Mouse (Mus musculus) midbrain, embryonic 14.5 days (tissue): ENCODE measurements around the gene Paqr6. TPM values are rescaled to one million over a fixed set of nuclear protein-coding genes. Genes with fewer than 3 reads are reported as not detected.
"Not testable (repeated sequence)": the region's sequence is repeated elsewhere in the genome, so short reads cannot be mapped to it uniquely, and the experiment has no call there.

ENCODE experiments used
- ATAC-seq: fragments of 200-750 bp; cut with Nextera tagmentation; 2 replicates; pipeline ENCODE4 v1.8.0; 2017; ENCODE audit warnings: moderate number of reproducible peaks, moderate library complexity; ENCODE audit not compliant: low FRiP score, low TSS enrichment
- DNase-seq: peaks from one replicate; pipeline ENCODE4 v3.0.0-alpha.2; 2015
- H3K27ac ChIP-seq: fragments of 300-500 bp; sonication (generic); replicated peaks from 2 replicates; pipeline ENCODE4 v1.5.1; 2014; ENCODE audit warnings: mild to moderate bottlenecking, low read depth, low read length, moderate library complexity
- H3K27me3 ChIP-seq: fragments of 300-500 bp; sonication (generic); 2 replicates; pipeline ENCODE4 v1.6.1; 2014; ENCODE audit warnings: low read length, control low read depth, mixed read lengths; ENCODE audit not compliant: control insufficient read depth, insufficient read depth
- H3K36me3 ChIP-seq: fragments of 300-500 bp; sonication (generic); 2 replicates; pipeline ENCODE4 v1.6.1; 2014; ENCODE audit warnings: low read length, control low read depth; ENCODE audit not compliant: control insufficient read depth, insufficient read depth
- H3K4me1 ChIP-seq: fragments of 300-500 bp; sonication (generic); 2 replicates; pipeline ENCODE4 v1.6.1; 2014; ENCODE audit warnings: mild to moderate bottlenecking, antibody characterized with exemption, low read length, control low read depth; ENCODE audit not compliant: control insufficient read depth, insufficient read depth
- H3K4me2 ChIP-seq: fragments of 300-500 bp; sonication (generic); 2 replicates; pipeline ENCODE4 v1.6.1; 2014; ENCODE audit warnings: mild to moderate bottlenecking, low read length, moderate library complexity
- H3K4me3 ChIP-seq: fragments of 300-500 bp; sonication (generic); replicated peaks from 2 replicates; pipeline ENCODE4 v1.5.1; 2014; ENCODE audit warnings: low read depth, low read length
- H3K9ac ChIP-seq: fragments of 300-500 bp; sonication (generic); replicated peaks from 2 replicates; pipeline ENCODE4 v1.6.1; 2014; ENCODE audit warnings: mild to moderate bottlenecking, low read length, moderate library complexity
- H3K9me3 ChIP-seq: fragments of 300-500 bp; sonication (generic); 2 replicates; pipeline ENCODE4 v1.6.1; 2016; ENCODE audit warnings: low read length, control low read depth, mixed read lengths; ENCODE audit not compliant: control insufficient read depth
- WGBS: fragments of 180-500 bp; shearing (Covaris S2); extraction: QIAGEN DNeasy Blood & Tissue Kit; methylation state at CpG from one replicate; pipeline ENCODE4 v1.1.7; 2014; 5-methylcytosine and 5-hydroxymethylcytosine counted together
- polyA plus RNA-seq: library from polyadenylated mRNA; unstranded; fragments of >200 nt; fragmentation: Nextera tagmentation; extraction: Ambion mirVana; gene quantifications from 2 replicates; pipeline ENCODE4 v1.2.1, GENCODE M21; 2014

Paqr6 gene
- polyA plus RNA-seq, 1 experiment from 2014 or later, result 1.6 TPM

- H3K27ac ChIP-seq, result no peak overlapping the region
- H3K27me3 ChIP-seq, result peaks cover 7% of the 10 kb centered on the region
- 89% methylated on average over 2 of the region's 2 CpGs for WGBS
- H3K9ac ChIP-seq, result no peak overlapping the region
- no peak overlapping the region for H3K4me2 ChIP-seq
- peaks cover 63% of the 10 kb centered on the region for H3K36me3 ChIP-seq
- H3K4me3 ChIP-seq, result no peak overlapping the region
- DNase-seq, result no peak
- ATAC-seq, result no peak
- H3K4me1 ChIP-seq, result no peaks in the 10 kb centered on the region
- H3K9me3 ChIP-seq, result no peaks in the 10 kb centered on the region
Observed at GRCm38 (mm10) chr3:88361612-88362313, 2.6 kb upstream of the Paqr6 start.

- WGBS, result 61% methylated on average over 4 of the region's 4 CpGs
- no peak overlapping the region for H3K4me2 ChIP-seq
- peak; percentile 5 for DNase-seq
- H3K9ac ChIP-seq, result no peak overlapping the region
- no peak for ATAC-seq
- peaks cover 44% of the 10 kb centered on the region for H3K36me3 ChIP-seq
- H3K27me3 ChIP-seq, result peaks cover 7% of the 10 kb centered on the region
- H3K27ac ChIP-seq, result no peak overlapping the region
- H3K4me3 ChIP-seq, result no peak overlapping the region
- H3K4me1 ChIP-seq, result no peaks in the 10 kb centered on the region
- H3K9me3 ChIP-seq, result no peaks in the 10 kb centered on the region
Observed at GRCm38 (mm10) chr3:88363700-88364099, 684 bp upstream of the Paqr6 start.

GRCm38 (mm10) chr3:88365705-88366361, 1.4 kb downstream of the Paqr6 start:
- DNase-seq, result no peak
- WGBS, result 41% methylated on average over 34 of the region's 34 CpGs
- 0 out of 2 replicates have a peak, but pooled peaks cover 4% of the 10 kb centered on the region for H3K9me3 ChIP-seq
- H3K36me3 ChIP-seq, result peaks cover 22% of the 10 kb centered on the region
- H3K27ac ChIP-seq, result no peak overlapping the region
- no peak for ATAC-seq
- H3K4me3 ChIP-seq, result no peak overlapping the region
- no peaks in the 10 kb centered on the region for H3K4me1 ChIP-seq
- H3K4me2 ChIP-seq, result no peak overlapping the region
- peaks cover 7% of the 10 kb centered on the region for H3K27me3 ChIP-seq
- H3K9ac ChIP-seq, result no peak overlapping the region

GRCm38 (mm10) chr3:88366830-88367428, 2.5 kb downstream of the Paqr6 start:
- not testable (repeated sequence) for H3K4me1 ChIP-seq, H3K9me3 ChIP-seq, H3K27me3 ChIP-seq, H3K27ac ChIP-seq, H3K9ac ChIP-seq
- ATAC-seq (peak; percentile 68), DNase-seq (peak; percentile 44)
- Histone ChIP-seq H3K36me3 (peaks cover 11% of the 10 kb centered on the region), H3K4me3 (0 out of 2 replicates have a peak overlapping the region, but pooled peaks have one; percentile 10), H3K4me2 (peak overlapping the region; percentile 37)
- WGBS, result under 1% methylated on average over 17 of the region's 22 CpGs

- H3K4me1 ChIP-seq, H3K36me3 ChIP-seq, H3K4me2 ChIP-seq, H3K27me3 ChIP-seq, ATAC-seq, DNase-seq, H3K9ac ChIP-seq, H3K9me3 ChIP-seq, H3K27ac ChIP-seq, H3K4me3 ChIP-seq: not testable (repeated sequence)
- WGBS, result 43% methylated on average over 3 of the region's 7 CpGs
Observed at GRCm38 (mm10) chr3:88367517-88367916, 3.1 kb downstream of the Paqr6 start.

GRCm38 (mm10) chr3:88368511-88368910, 4.1 kb downstream of the Paqr6 start:
- not testable (repeated sequence) for H3K27me3 ChIP-seq, H3K27ac ChIP-seq, H3K4me1 ChIP-seq, H3K4me3 ChIP-seq, H3K9ac ChIP-seq, H3K36me3 ChIP-seq, H3K9me3 ChIP-seq, DNase-seq, ATAC-seq, H3K4me2 ChIP-seq
- WGBS, result 91% methylated on average over 7 of the region's 7 CpGs

GRCm38 (mm10) chr3:88372643-88373042, 8.3 kb downstream of the Paqr6 start, which contains the start of gene Bglap3:
Gene Bglap3, minus strand, starts transcription at chr3:88372743.
- H3K27me3 ChIP-seq, ATAC-seq, DNase-seq, H3K4me3 ChIP-seq, H3K4me1 ChIP-seq, H3K4me2 ChIP-seq, H3K36me3 ChIP-seq, H3K27ac ChIP-seq, H3K9me3 ChIP-seq, H3K9ac ChIP-seq: not testable (repeated sequence)
- WGBS, result 93% methylated on average over 9 of the region's 9 CpGs

- not testable (repeated sequence) for H3K4me1 ChIP-seq, H3K9me3 ChIP-seq, H3K9ac ChIP-seq, H3K36me3 ChIP-seq, H3K27me3 ChIP-seq, H3K4me3 ChIP-seq
- peak overlapping the region; percentile 19; the same call in 1 of the 2 replicates for H3K4me2 ChIP-seq
- 0 out of 2 replicates have a peak overlapping the region, but pooled peaks have one; percentile 38 for H3K27ac ChIP-seq
- ATAC-seq (peak; percentile 72), DNase-seq (peak; percentile 66)
- WGBS, result 10% methylated on average over 19 of the region's 19 CpGs
Observed at GRCm38 (mm10) chr3:88375750-88376626, 11.6 kb downstream of the Paqr6 start.
